Mouse (Mus musculus) hindbrain, embryonic 10.5 days (tissue): ENCODE measurements around the gene Gm15056. TPM values are rescaled to one million over a fixed set of nuclear protein-coding genes. Genes with fewer than 3 reads are reported as not detected.

ENCODE experiments used
- DNase-seq: peaks from one replicate; pipeline ENCODE4 v3.0.0-alpha.2; 2017; ENCODE audit warnings: low spot score
- H3K27ac ChIP-seq: fragments of 300-500 bp; sonication (generic); 2 replicates; pipeline ENCODE4 v1.5.1; 2016; ENCODE audit warnings: mild to moderate bottlenecking, moderate library complexity
- H3K27me3 ChIP-seq: fragments of 300-500 bp; sonication (generic); 2 replicates; pipeline ENCODE4 v1.6.1; 2016; ENCODE audit warnings: mild to moderate bottlenecking; ENCODE audit not compliant: poor library complexity, insufficient read depth, severe bottlenecking
- H3K36me3 ChIP-seq: fragments of 300-500 bp; sonication (generic); 2 replicates; pipeline ENCODE4 v1.6.1; 2016; ENCODE audit warnings: mild to moderate bottlenecking, moderate library complexity
- H3K4me1 ChIP-seq: fragments of 300-500 bp; sonication (generic); replicated peaks from 2 replicates; pipeline ENCODE4 v1.6.1; 2016; ENCODE audit warnings: mild to moderate bottlenecking
- H3K4me3 ChIP-seq: fragments of 300-500 bp; sonication (generic); 2 replicates; pipeline ENCODE4 v1.5.1; 2016; ENCODE audit warnings: mild to moderate bottlenecking, moderate library complexity
- H3K9me3 ChIP-seq: fragments of 300-500 bp; sonication (generic); 2 replicates; pipeline ENCODE4 v1.6.1; 2016; ENCODE audit warnings: mild to moderate bottlenecking, moderate library complexity
- WGBS: fragments of 180-500 bp; shearing (Covaris S2); methylation state at CpG from one replicate; pipeline ENCODE4 v1.1.7; 2016; 5-methylcytosine and 5-hydroxymethylcytosine counted together
- polyA plus RNA-seq: library from polyadenylated mRNA; unstranded; fragments of >200 nt; fragmentation: Nextera tagmentation; extraction: Ambion mirVana; gene quantifications from 2 replicates; pipeline ENCODE4 v1.2.1, GENCODE M21; 2016

Gene Gm15056
- polyA plus RNA-seq, result not detected in 2 replicates

DNA sequence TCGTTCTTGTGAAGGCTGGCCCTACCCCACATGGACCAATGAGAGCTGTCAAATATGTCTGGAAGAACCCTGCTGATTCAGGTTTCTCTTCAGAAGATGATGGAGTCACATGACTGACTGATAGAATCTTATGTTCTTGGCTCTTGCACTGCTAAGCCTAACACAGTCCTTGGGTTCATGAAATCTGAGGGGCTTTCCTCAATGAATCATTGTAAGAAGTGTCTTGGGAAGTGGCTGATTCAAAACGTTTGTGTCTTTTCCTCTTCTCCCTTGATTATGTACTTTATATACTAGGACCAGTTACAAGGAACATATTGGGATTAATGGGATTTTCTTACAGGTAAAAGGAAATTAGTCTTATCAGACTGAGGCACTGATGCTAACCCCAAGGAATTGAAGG, at the start of gene Gm15056:
Gene Gm15056 (minus strand): TSS at position 101 of the 400 bp plus-strand sequence.
- Histone ChIP-seq H3K4me3 (no peak within 1 kb of the TSS), H3K36me3 (no peaks in the 10 kb centered on the region), H3K27ac (no peak within 1 kb of the TSS), H3K9me3 (peaks cover 49% of the 10 kb centered on the region), H3K4me1 (no peaks in the 10 kb centered on the region), H3K27me3 (no peaks in the 10 kb centered on the region)
- WGBS, result 57% methylated on average over 2 of the region's 2 CpGs
- DNase-seq, result no peak

DNA sequence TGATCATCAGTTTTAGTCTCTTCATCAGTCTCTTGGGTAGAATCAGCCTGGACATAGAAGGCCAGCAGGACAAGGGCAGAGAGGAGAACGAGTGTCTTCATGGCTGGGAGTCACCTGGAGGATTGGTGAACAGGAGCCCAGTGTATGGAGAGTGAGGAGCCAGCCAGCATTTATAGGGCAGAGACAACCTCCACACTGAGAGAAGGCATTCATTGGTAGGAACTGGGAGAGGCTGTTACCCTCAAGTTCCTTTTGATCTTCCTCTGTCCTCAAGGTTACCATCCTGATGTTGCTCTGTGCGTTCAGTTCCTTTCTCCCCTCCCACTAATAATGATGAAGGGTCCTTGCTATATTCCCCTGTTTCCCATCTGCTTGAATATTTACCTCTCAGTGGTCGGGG, 42.2 kb upstream of the Gm15056 start, which contains the start of gene AY761185:
Gene AY761185 (minus strand): TSS at position 101 of the 400 bp plus-strand sequence.
- Histone ChIP-seq H3K27ac (no peak within 1 kb of the TSS), H3K4me3 (no peak within 1 kb of the TSS), H3K4me1 (no peaks in the 10 kb centered on the region), H3K27me3 (no peaks in the 10 kb centered on the region), H3K9me3 (peaks cover 49% of the 10 kb centered on the region), H3K36me3 (no peaks in the 10 kb centered on the region)
- DNase-seq, result no peak
- 76% methylated on average over 3 of the region's 3 CpGs for WGBS

DNA sequence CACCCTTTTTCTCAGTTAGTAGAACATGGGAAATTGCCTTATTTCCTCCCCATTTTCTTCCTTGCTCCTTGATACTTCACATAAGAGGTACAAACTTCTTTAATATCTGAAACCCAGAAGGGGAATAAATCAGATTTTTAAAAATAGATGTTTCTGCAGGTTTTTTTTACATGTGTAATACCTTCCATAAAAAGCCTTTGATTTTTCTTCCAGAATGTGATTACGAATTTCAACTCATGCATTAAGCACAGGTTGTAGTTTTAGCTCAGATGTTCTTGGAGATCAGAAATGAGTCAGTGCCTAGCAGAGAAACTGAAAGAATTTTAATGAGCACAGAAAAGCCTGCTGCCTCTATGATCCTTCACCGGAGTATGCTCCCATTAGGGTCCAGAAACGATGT, 19.5 kb upstream of the Gm15056 start, which contains the start of gene Gm6040:
Gene Gm6040 (minus strand): TSS at position 101 of the 400 bp plus-strand sequence.
- no peaks in the 10 kb centered on the region for H3K36me3 ChIP-seq
- no peak within 1 kb of the TSS for H3K4me3 ChIP-seq
- WGBS, result 81% methylated on average over 3 of the region's 3 CpGs
- no peaks in the 10 kb centered on the region for H3K4me1 ChIP-seq
- H3K27me3 ChIP-seq, result no peaks in the 10 kb centered on the region
- DNase-seq, result no peak
- H3K27ac ChIP-seq, result no peak within 1 kb of the TSS
- peaks cover 57% of the 10 kb centered on the region for H3K9me3 ChIP-seq

DNA sequence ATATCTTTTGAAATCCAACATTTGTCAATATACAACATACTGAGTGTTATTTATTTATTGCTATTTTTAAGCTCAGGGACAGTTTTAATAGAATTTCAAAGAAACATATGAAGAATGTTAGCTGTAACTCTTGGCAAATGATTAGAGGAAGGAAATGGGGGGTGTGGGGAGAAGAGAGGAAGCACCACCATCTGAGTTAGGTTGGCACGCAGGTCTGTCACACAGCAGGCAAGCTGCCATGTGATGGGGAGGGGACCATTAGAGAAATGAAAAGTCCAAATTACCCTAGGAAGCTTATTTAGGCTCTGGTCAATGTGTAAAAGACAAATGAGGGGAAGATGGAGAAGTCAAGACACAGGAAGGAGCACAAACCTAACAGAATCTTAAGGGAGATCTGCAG, 9.9 kb upstream of the Gm15056 start:
- no peak overlapping the region for H3K27ac ChIP-seq
- no peaks in the 10 kb centered on the region for H3K27me3 ChIP-seq
- H3K9me3 ChIP-seq, result peaks cover 33% of the 10 kb centered on the region
- 83% methylated on average over 1 of the region's 1 CpGs for WGBS
- H3K4me3 ChIP-seq, result no peak overlapping the region
- no peaks in the 10 kb centered on the region for H3K4me1 ChIP-seq
- DNase-seq, result no peak
- no peaks in the 10 kb centered on the region for H3K36me3 ChIP-seq

DNA sequence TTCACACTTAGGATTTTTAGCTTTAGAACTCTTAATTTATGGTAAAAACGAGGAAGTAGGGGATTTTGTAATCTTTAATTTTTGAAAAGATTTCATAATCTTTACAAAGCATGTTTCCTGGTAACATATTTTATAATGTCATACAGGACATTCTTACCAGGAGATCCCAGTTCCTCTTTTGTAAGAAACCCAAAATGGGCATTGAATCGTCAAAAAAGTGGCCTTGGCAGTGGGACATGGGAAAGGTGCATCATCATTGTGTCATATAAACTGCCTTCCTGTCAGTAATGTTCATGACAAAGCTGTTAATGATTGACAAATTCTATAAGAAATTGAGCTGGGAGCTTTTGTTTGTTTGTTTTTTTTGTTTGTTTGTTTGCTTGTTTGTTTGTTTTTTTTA, 5.8 kb upstream of the Gm15056 start:
- H3K27me3 ChIP-seq, result no peaks in the 10 kb centered on the region
- WGBS, result 65% methylated on average over 2 of the region's 2 CpGs
- no peak for DNase-seq
- H3K4me3 ChIP-seq, result no peak overlapping the region
- peaks cover 29% of the 10 kb centered on the region for H3K9me3 ChIP-seq
- H3K27ac ChIP-seq, result no peak overlapping the region
- H3K4me1 ChIP-seq, result no peaks in the 10 kb centered on the region
- no peaks in the 10 kb centered on the region for H3K36me3 ChIP-seq

DNA sequence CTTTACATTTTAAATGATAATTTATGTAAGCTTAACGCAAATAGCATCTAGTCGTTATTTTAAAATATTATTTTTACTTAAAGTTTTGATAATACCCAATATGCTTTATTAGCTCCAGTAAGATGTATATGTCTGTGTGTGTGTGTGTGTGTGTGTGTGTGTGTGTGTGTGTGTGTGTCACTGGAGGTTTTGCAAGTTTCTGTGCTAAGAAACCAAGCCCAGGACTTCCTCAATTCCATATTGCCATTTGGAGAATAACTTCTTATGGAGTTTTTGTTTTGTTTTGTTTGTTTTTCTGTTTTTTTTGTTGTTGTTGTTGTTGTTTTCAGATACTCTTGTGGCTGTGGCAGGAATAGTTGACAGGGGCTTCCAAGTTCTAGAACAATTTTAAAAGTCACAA, 4.7 kb upstream of the Gm15056 start:
- H3K27ac ChIP-seq, result no peak overlapping the region
- no peak for DNase-seq
- WGBS, result 94% methylated on average over 2 of the region's 2 CpGs

DNA sequence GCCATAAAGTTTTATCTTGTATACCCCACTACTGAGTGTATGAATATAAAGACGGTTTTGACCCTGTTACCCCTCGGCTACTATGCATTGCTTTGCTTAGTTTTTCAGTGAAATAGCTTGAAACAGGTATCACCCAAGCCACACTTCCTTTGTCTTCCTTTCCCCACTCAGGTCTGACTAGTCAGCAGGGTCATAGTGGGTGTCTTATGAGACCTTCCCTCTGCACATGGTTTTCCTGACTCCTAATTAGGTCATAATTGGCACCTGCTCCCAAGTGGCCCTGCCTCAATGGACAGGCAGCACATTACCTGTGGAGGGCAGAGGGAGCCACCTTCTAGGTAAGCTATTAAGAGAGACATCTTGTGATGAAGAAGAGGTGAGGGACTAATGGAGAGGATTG, 10.1 kb downstream of the Gm15056 start, which contains the start of gene Defb33:
Gene Defb33 (plus strand): TSS at position 301 of the 400 bp plus-strand sequence.
- no peak within 1 kb of the TSS for H3K27ac ChIP-seq
- H3K9me3 ChIP-seq, result peaks cover 80% of the 10 kb centered on the region
- 82% methylated on average over 2 of the region's 2 CpGs for WGBS
- no peak for DNase-seq
- no peak within 1 kb of the TSS for H3K4me3 ChIP-seq
- H3K36me3 ChIP-seq, result no peaks in the 10 kb centered on the region
- H3K27me3 ChIP-seq, result no peaks in the 10 kb centered on the region
- H3K4me1 ChIP-seq, result no peaks in the 10 kb centered on the region

More for the DNA sequence above, 4.7 kb upstream of the Gm15056 start:
- Histone ChIP-seq H3K27me3 (no peaks in the 10 kb centered on the region), H3K36me3 (no peaks in the 10 kb centered on the region), H3K4me1 (no peaks in the 10 kb centered on the region), H3K4me3 (no peak overlapping the region), H3K9me3 (peaks cover 26% of the 10 kb centered on the region)

DNA sequence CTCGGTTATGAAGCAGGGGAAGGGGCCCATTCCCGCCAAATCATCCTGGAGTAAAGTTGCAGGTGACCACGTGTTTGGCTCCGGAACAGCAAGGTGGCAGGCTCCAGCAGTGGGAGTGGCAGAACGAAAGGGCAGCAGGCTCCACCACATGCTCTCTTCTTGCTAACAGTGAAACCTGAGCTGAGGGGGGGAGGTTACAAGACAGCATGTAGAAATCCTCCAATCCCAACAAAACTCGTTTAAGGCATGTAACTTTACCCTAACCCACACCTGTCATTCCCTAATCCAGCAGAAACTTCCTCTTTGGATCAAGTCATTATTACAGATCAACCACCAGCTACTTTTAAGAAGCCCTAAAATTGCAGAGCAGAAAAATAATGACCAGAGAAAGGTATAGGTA, 27.8 kb downstream of the Gm15056 start:
- H3K36me3 ChIP-seq, result no peaks in the 10 kb centered on the region
- no peaks in the 10 kb centered on the region for H3K4me1 ChIP-seq
- H3K4me3 ChIP-seq, result no peak overlapping the region
- 54% methylated on average over 6 of the region's 6 CpGs for WGBS
- H3K9me3 ChIP-seq, result peaks cover 48% of the 10 kb centered on the region; the same call in 1 of the 2 replicates
- H3K27ac ChIP-seq, result no peak overlapping the region
- no peaks in the 10 kb centered on the region for H3K27me3 ChIP-seq
- no peak for DNase-seq

Other genes starting within 250 kb of the Gm15056 start
- not detected in 2 replicates for gene Defb33, start 10.0 kb downstream of the Gm15056 start, polyA plus RNA-seq
- gene Gm6040, start 19.4 kb upstream of the Gm15056 start, polyA plus RNA-seq, result not detected in 2 replicates
- gene AY761185, start 42.1 kb upstream of the Gm15056 start, polyA plus RNA-seq, result not detected in 2 replicates
- not detected in 2 replicates for gene Defa21, start 122.9 kb upstream of the Gm15056 start, polyA plus RNA-seq
- gene Defa23, start 152.4 kb upstream of the Gm15056 start, polyA plus RNA-seq, result not detected in 2 replicates
- not detected in 2 replicates for gene Defa35, start 162.4 kb upstream of the Gm15056 start, polyA plus RNA-seq
- not detected in 2 replicates for gene Defa25, start 181.8 kb upstream of the Gm15056 start, polyA plus RNA-seq
- gene Gm14851, start 193.4 kb upstream of the Gm15056 start, polyA plus RNA-seq, result not detected in 2 replicates
- gene Defa30, start 232.0 kb upstream of the Gm15056 start, polyA plus RNA-seq, result not detected in 2 replicates